Mouse (Mus musculus) gastrocnemius, postnatal 36 days (tissue): Measurements from ENCODE around the gene Lfng. TPM values are rescaled to one million over a fixed set of nuclear protein-coding genes. Genes with fewer than 3 reads are reported as not detected.
A peak's percentile ranks its signal among the peaks of the same experiment; 100 is the strongest.

ENCODE experiments used
- DNase-seq, 2 experiments: peaks; one replicate each; pipeline ENCODE4 v3.0.0; 2022
- intact Hi-C: fragments of 180-260 bp; cut with DNase I; formaldehyde crosslinking; loops from one replicate; pipeline ENCODE4 v1.15.1; 2025
- total RNA-seq, 2 experiments: library from RNA; stranded (reverse); gene quantifications; 2 replicates each; pipeline ENCODE4 v1.2.3; 2021

Gene Lfng
- total RNA-seq, 2 experiments from 2014 or later, result 3.5 to 3.8 TPM

- no peak for DNase-seq
- intact Hi-C loops, result no loop called here
Observed at GRCm38 (mm10) chr5:140614141-140614540, 7.0 kb downstream of the Lfng start.

- no peak for DNase-seq
- intact Hi-C loops, result loop anchor here (5.0 kb wide), 1 partner anchor 778 kb away; no protein-coding TSS in a partner anchor
Observed at GRCm38 (mm10) chr5:140614837-140615236, 7.7 kb downstream of the Lfng start.

- DNase-seq, result no peak
- intact Hi-C loops, result loop anchor here (5.0 kb wide), 1 partner anchor 778 kb away; no protein-coding TSS in a partner anchor
Observed at GRCm38 (mm10) chr5:140615321-140616109, 8.4 kb downstream of the Lfng start.

GRCm38 (mm10) chr5:140616110-140616503, 9.0 kb downstream of the Lfng start:
- no peak for DNase-seq
- intact Hi-C loops, result loop anchor here (5.0 kb wide), 1 partner anchor 779 kb away; no protein-coding TSS in a partner anchor

GRCm38 (mm10) chr5:140616691-140617090, 9.6 kb downstream of the Lfng start:
- DNase-seq, result no peak
- intact Hi-C loops, result loop anchor here (5.0 kb wide), 1 partner anchor 779 kb away; no protein-coding TSS in a partner anchor

GRCm38 (mm10) chr5:140617714-140618113, 10.6 kb downstream of the Lfng start:
- DNase-seq, result no peak
- intact Hi-C loops, result loop anchor here (5.0 kb wide), 1 partner anchor 780 kb away; no protein-coding TSS in a partner anchor

- intact Hi-C loops, result loop anchor here (1.0 to 5.0 kb wide), 3 partner anchors 52 to 782 kb away; no protein-coding TSS in a partner anchor
- peak; percentile 67 to 72 for DNase-seq
Observed at GRCm38 (mm10) chr5:140619151-140619771, 12.1 kb downstream of the Lfng start.

GRCm38 (mm10) chr5:140619895-140620736, 13.0 kb downstream of the Lfng start:
- intact Hi-C loops, result loop anchor here (1.0 to 5.0 kb wide), 3 partner anchors 53 to 783 kb away; no protein-coding TSS in a partner anchor

GRCm38 (mm10) chr5:140621092-140621491, 14.0 kb downstream of the Lfng start:
- intact Hi-C loops, result no loop called here
- no peak for DNase-seq

More at GRCm38 (mm10) chr5:140619895-140620736, 13.0 kb downstream of the Lfng start:
- DNase-seq, result no peak

- intact Hi-C loops, result no loop called here
Observed at GRCm38 (mm10) chr5:140621517-140621916, 14.4 kb downstream of the Lfng start.

GRCm38 (mm10) chr5:140622978-140623670, 16.0 kb downstream of the Lfng start:
- intact Hi-C loops, result no loop called here
- DNase-seq, result no peak

More at GRCm38 (mm10) chr5:140621517-140621916, 14.4 kb downstream of the Lfng start:
- DNase-seq, result no peak

GRCm38 (mm10) chr5:140623791-140624190, 16.7 kb downstream of the Lfng start:
- intact Hi-C loops, result no loop called here
- DNase-seq, result no peak

- no peak for DNase-seq
- intact Hi-C loops, result no loop called here
Observed at GRCm38 (mm10) chr5:140624238-140624637, 17.1 kb downstream of the Lfng start.

GRCm38 (mm10) chr5:140624961-140625360, 17.8 kb downstream of the Lfng start:
- no peak for DNase-seq
- intact Hi-C loops, result loop anchor here (5.0 kb wide), 1 partner anchor 57 kb away; no protein-coding TSS in a partner anchor

- intact Hi-C loops, result loop anchor here (5.0 kb wide), 1 partner anchor 55 kb away; no protein-coding TSS in a partner anchor
- DNase-seq, result no peak
Observed at GRCm38 (mm10) chr5:140627580-140627979, 20.5 kb downstream of the Lfng start.

GRCm38 (mm10) chr5:140628995-140629394, 21.9 kb downstream of the Lfng start:
- intact Hi-C loops, result loop anchor here (2.0 to 5.0 kb wide), 2 partner anchors 36 to 53 kb away; no protein-coding TSS in a partner anchor

GRCm38 (mm10) chr5:140633432-140633831, 26.3 kb downstream of the Lfng start:
- intact Hi-C loops, result no loop called here
- no peak for DNase-seq

More at GRCm38 (mm10) chr5:140628995-140629394, 21.9 kb downstream of the Lfng start:
- no peak for DNase-seq

GRCm38 (mm10) chr5:140634798-140635722, 27.9 kb downstream of the Lfng start:
- no peak for DNase-seq
- intact Hi-C loops, result no loop called here
